Mouse (Mus musculus) right cerebral cortex, postnatal 14 days (tissue): Measurements from ENCODE around the gene Lancl1.

Experiments used
- DNase-seq: peaks from one replicate; pipeline ENCODE4 v3.0.0; 2022

The Lancl1 gene

DNA sequence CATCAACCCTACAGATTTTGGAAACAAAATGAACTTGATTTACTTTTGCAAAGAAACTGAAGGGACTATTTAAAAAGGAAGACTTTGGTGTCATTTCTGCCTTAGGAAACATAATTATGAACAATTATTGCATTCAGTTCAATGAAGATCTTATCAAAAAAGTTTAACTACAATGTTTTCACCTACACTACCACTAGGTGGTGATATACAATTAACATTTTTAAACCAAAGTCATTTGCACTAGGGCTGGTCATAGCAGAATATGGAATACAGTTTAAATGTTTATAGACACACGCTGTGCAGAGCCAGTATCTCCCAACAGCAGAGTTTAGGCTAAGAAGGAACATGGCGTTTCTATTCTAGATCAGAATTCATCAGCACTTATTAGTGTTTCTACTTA is 24.5 kb downstream of the Lancl1 start:
- no peak for DNase-seq

DNA sequence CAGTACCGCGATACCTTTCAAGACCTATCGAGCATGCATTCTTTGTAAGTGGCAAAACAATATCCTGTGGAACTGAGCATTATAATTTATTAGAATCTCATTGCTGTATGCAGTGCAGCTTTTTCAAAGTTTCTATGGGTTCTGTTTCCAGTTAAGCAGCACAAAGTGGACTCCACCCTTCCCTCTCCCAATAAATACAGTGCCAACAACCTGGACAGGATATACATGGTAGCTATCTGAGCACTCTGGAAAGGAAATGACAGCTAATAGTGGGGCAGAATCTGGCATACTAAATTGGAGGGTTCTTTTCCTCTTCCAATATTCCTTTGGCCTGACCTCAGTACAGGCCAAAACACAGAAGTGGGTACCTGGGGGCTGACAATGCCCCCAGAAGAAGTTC is 28.2 kb downstream of the Lancl1 start:
- DNase-seq, result no peak

GRCm38 (mm10) chr1:67003699-67004098 is 35.0 kb downstream of the Lancl1 start:
- peak; percentile 17 for DNase-seq

DNA sequence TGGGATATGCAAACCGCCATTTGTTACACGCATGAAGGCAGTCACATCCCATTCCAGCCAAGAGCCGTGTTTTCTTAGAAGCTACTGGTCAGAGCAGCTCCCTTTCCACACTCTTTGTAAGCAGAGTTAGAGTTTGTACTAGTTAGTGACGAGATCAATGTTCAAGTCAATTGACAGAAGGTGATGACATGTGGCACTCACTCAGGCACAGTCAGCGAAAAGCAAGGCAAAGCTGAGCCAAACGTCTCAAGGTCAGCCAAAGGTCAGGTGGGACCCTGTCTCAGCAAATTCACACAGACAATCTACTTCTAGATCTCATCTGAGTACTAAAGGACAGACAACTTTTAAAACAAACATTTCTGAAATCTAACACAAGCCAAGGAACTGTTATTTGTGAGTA is 36.4 kb downstream of the Lancl1 start:
- no peak for DNase-seq

DNA sequence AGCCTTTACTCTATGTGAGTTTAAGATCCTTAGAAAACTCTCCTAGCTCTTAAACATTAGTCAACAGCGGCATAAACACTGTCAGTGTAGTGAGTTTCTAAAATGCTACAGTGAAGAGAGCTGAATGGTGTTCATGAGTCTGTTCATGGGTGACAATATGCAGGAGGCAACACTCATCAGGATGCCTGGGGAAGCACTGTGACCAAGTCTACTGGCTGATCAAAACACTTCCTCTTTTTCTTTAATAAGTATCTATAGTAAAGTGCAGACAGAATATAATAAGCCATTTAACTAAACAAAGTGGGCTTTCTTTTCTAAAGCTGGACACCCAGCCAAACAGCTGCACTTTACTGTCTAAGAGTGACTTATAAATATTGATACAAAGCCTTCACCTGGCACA is 37.3 kb downstream of the Lancl1 start:
- no peak for DNase-seq

- DNase-seq, result no peak
These were observed 38.2 kb downstream of the Lancl1 start for GRCm38 (mm10) chr1:67000484-67000883.

GRCm38 (mm10) chr1:66998601-66999000 is 40.1 kb downstream of the Lancl1 start:
- DNase-seq, result no peak

DNA sequence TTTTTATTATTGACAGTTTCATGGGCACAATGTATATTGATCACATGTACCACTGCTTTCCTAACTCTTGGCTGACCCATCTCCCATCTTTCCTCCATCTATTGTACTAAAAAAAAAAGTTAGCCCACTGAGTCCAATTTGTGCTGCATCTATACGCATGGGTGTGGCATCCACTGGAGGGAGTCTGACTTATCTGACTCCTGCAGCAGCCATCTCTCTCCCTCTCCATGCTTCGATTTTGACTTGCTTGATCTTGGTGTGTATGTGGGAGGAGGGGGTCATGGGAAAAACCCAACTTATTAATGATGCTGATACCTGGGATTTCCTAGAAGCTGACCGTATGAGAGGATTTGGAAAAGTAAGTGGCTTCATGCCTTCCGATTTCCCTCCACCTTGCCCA is 40.5 kb downstream of the Lancl1 start:
- DNase-seq, result no peak

DNA sequence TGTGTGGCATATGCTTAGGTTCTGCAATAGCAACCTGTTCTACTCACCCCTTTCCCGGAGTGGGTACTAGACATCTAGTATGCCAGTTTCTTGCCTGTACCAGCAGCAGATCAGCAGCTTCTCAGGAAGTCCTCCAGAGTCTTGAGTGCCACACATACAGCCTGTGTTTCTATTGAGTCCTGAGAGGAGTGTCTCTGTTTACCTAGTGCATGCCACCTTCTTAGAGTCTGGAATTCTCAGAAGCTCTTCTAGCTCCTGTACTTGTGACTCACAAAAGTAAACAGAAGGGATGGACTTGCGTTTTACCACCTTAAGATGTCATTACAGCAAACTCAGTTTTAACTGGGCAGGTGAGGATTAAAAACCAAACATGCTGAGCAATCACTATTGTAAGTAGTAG is 41.9 kb downstream of the Lancl1 start:
- DNase-seq, result no peak

- no peak for DNase-seq
These were observed 45.9 kb downstream of the Lancl1 start for GRCm38 (mm10) chr1:66992764-66993163.

- DNase-seq, result no peak
These were observed 51.0 kb downstream of the Lancl1 start for GRCm38 (mm10) chr1:66987558-66988190.

GRCm38 (mm10) chr1:66985906-66986305 is 52.8 kb downstream of the Lancl1 start:
- no peak for DNase-seq

GRCm38 (mm10) chr1:66985129-66985698 is 53.5 kb downstream of the Lancl1 start:
- no peak for DNase-seq

DNA sequence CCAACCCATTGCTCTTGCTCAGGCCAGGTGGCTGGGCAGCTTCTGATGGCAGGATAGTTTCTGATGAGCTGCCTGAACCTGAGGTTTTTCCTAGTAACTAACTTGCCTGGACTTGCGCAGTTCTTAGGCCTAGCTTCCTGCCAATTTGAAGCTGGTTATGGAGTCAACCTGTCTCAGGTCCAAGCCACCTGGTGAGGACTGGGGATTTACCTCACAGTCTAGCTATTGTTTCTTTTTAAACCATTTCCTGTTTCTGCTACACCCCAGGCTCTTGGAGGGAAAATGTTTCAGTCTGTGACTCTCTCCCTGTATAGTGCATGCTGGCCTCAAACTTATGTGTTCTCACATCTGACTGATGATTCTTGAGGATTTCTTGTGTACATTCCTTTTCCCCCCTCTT is 58.5 kb downstream of the Lancl1 start:
- DNase-seq, result no peak

GRCm38 (mm10) chr1:66975456-66975855 is 63.2 kb downstream of the Lancl1 start:
- DNase-seq, result no peak

DNA sequence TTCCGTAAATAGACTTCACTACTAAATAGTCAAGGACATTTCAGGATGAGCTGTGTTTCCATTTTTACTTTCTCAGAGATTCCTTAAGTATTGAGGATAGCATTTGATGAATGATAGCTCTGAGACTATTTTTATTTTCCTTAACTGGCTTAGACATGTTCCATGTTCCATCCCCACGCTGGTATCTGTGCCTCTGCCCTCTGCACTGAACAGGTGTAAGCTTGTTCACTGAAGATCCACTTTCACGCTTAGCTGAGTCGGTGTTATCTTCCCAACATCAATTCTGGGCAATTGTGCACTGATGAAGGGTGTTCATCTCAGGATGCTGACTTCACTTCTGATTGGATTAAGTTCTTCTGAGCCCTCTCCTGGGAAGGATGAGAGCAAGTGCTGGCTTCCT is 73.8 kb downstream of the Lancl1 start:
- no peak for DNase-seq

DNA sequence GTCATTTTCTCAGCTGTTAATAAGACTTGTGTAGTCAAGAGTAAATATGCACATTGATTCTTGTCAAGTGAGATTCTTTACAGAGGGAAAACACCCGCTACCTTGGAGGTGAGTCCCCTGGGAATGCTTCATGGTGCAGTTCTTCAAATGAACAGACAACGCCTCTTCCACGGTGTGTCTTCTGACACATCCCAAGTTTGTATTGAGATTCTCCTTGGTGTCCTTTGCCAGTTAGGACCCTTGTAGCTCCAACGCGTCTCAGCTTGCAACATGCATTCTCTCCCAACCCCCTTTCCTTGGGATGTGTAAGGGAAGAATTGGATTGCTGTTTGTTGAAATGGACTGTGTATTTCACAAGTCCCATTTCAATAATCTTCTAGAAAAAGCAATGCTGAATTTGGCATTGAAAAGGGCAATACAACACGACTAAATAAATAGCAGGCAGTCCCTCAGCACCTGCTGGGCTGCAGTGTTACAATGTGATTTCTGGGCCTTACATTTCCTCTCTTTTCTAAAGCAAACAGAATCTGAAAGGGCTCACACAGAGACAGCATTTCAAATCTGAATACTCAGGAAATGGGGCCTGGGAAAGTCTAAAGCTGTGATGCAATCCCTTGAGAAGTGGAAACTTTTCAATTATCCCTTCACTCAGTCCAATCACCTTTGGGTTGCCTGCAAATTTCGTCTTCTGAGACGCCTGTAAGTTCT is 78.0 kb downstream of the Lancl1 start:
- no peak for DNase-seq

GRCm38 (mm10) chr1:66957361-66957760 is 81.3 kb downstream of the Lancl1 start:
- no peak for DNase-seq

GRCm38 (mm10) chr1:66951086-66951485 is 87.6 kb downstream of the Lancl1 start:
- no peak for DNase-seq
